Mouse (Mus musculus): ENCODE results near the gene Ino80.

DNA sequence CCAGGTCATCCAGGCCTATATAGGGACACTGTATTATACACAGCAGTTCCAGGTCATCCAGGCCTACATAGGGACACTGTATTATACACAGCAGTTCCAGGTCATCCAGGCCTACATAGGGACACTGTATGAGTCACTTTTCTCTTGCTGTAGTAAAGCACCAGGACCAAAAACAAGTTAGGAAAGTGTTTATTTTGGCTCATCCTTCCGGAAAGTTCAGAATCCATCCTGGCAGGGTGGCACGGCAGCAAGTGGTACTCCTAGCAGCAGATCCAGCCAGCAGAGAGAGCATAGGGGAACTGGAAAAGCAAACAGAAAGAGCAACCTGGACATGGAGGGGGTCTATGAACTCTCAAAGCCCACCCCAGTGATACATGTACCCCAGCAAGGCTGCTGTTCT lies 33.4 kb upstream of the Ino80 start:
- TF ChIP-seq CTCF (IDR thresholded peaks at IDR 0.05) (no peak), EP300 (IDR thresholded peaks at IDR 0.05) (no peak)
